Mouse (Mus musculus) lung, adult 2 months (tissue): ENCODE results near the gene Ttn.

Source experiments
- CTCF ChIP-seq: fragments of 200-500 bp; IDR thresholded peaks from 2 replicates; pipeline ENCODE4 v1.5.1; 2011; ENCODE audit warnings: mild to moderate bottlenecking, low read length, control low read depth; ENCODE audit not compliant: insufficient read depth
- POLR2A ChIP-seq: fragments of 200-500 bp; IDR thresholded peaks from 2 replicates; pipeline ENCODE4 v1.6.1; 2011; ENCODE audit warnings: low read depth, mild to moderate bottlenecking, control low read depth, low read length, borderline replicate concordance; ENCODE audit errors: extremely low read depth

- TF ChIP-seq POLR2A (no peak), CTCF (no peak)
Measured at GRCm38 (mm10) chr2:76977650-76978049, 4.7 kb downstream of the Ttn start.
